Mouse (Mus musculus) myocyte (in vitro differentiated cells): ENCODE data around the gene Shank2. TPM values are rescaled to one million over a fixed set of nuclear protein-coding genes. Genes with fewer than 3 reads are reported as not detected.

Experiments
- H3K27me3 ChIP-seq: one replicate; pipeline ENCODE4 v1.6.1; 2011; ENCODE audit not compliant: control insufficient read depth, insufficient read depth, insufficient read length
- H3K36me3 ChIP-seq: one replicate; pipeline ENCODE4 v1.6.1; 2011; ENCODE audit not compliant: control insufficient read depth, insufficient read depth
- H3K4me2 ChIP-seq: one replicate; pipeline ENCODE4 v1.6.1; 2011; ENCODE audit warnings: low read depth, control low read depth
- H3K4me3 ChIP-seq: one replicate; pipeline ENCODE4 v1.5.1; 2011; ENCODE audit warnings: mild to moderate bottlenecking, control low read depth, moderate library complexity
- H3K79me2 ChIP-seq: one replicate; pipeline ENCODE4 v1.6.1; 2011; ENCODE audit not compliant: control insufficient read depth, insufficient read depth
- H3ac ChIP-seq: one replicate; pipeline ENCODE4 v1.6.1; 2011; ENCODE audit not compliant: control insufficient read depth, insufficient read length
- CEBPB ChIP-seq: IDR thresholded peaks from 2 replicates; pipeline ENCODE4 v1.6.1; 2011; ENCODE audit warnings: mild to moderate bottlenecking, moderate library complexity; ENCODE audit not compliant: poor library complexity, insufficient read depth, severe bottlenecking
- E2F4 ChIP-seq: IDR thresholded peaks from one replicate; pipeline ENCODE4 v1.6.1; 2011; ENCODE audit warnings: mild to moderate bottlenecking, control low read depth, moderate library complexity; ENCODE audit not compliant: insufficient read depth
- MAX ChIP-seq: IDR thresholded peaks from one replicate; pipeline ENCODE4 v1.6.1; 2011; ENCODE audit warnings: low read depth, mild to moderate bottlenecking, control low read depth
- MYOD1 ChIP-seq, 3 experiments: IDR thresholded peaks; one replicate each; pipeline ENCODE4 v1.6.1; 2011; ENCODE audit warnings: control low read depth in 2 of 3, low read depth in 2 of 3, mild to moderate bottlenecking in 2 of 3, moderate library complexity in 1 of 3; ENCODE audit not compliant: insufficient read length in 2 of 3, control insufficient read depth in 1 of 3
- MYOG ChIP-seq, 3 experiments: IDR thresholded peaks; one replicate each; pipeline ENCODE4 v1.6.1; 2011; ENCODE audit warnings: control low read depth in 2 of 3, low read depth in 2 of 3, mild to moderate bottlenecking in 2 of 3; ENCODE audit not compliant: insufficient read length in 2 of 3, control insufficient read depth in 1 of 3, insufficient read depth in 1 of 3
- POLR2A ChIP-seq: IDR thresholded peaks from one replicate; pipeline ENCODE4 v1.6.1; 2011; ENCODE audit warnings: low read depth, mild to moderate bottlenecking, control low read depth, moderate library complexity; ENCODE audit not compliant: insufficient read length
- POLR2AphosphoS2 ChIP-seq: IDR thresholded peaks from one replicate; pipeline ENCODE4 v1.6.1; 2011; ENCODE audit warnings: low read depth, control low read depth; ENCODE audit not compliant: insufficient read length
- REST ChIP-seq: IDR thresholded peaks from one replicate; pipeline ENCODE4 v1.6.1; 2011; ENCODE audit warnings: mild to moderate bottlenecking, control low read depth, moderate library complexity; ENCODE audit not compliant: insufficient read depth, insufficient read length
- SRF ChIP-seq: IDR thresholded peaks from one replicate; pipeline ENCODE4 v1.6.1; 2011; ENCODE audit warnings: low read depth; ENCODE audit not compliant: control insufficient read depth, insufficient read length
- TCF12 ChIP-seq: IDR thresholded peaks from one replicate; pipeline ENCODE4 v1.6.1; 2011; ENCODE audit warnings: mild to moderate bottlenecking, control low read depth; ENCODE audit not compliant: poor library complexity, insufficient read depth, severe bottlenecking
- TCF3 ChIP-seq: IDR thresholded peaks from one replicate; pipeline ENCODE4 v1.6.1; 2011; ENCODE audit warnings: low read depth, control low read depth; ENCODE audit not compliant: insufficient read length
- USF1 ChIP-seq: IDR thresholded peaks from one replicate; pipeline ENCODE4 v1.6.1; 2011; ENCODE audit warnings: low read depth, mild to moderate bottlenecking, control low read depth, moderate library complexity
- polyA plus RNA-seq: library from polyadenylated mRNA; unstranded; fragments of >200 nt; fragmentation: generic; extraction: Trizol; gene quantifications from one replicate; pipeline ENCODE4 v1.2.1, GENCODE M21; 2012; ENCODE audit warnings: missing spikeins

Shank2 gene
- polyA plus RNA-seq, 1 experiment, result 0.07 TPM

- no peak overlapping the region for H3ac ChIP-seq
- no peak overlapping the region for H3K4me3 ChIP-seq
- no peak for TF ChIP-seq MAX
- no peak for TF ChIP-seq USF1
- TF ChIP-seq SRF, result no peak
- TF ChIP-seq POLR2A, result no peak
- TF ChIP-seq MYOD1 (IDR thresholded peaks at IDR 0.05; ENCODE audit: control insufficient read depth in 1 of 3, insufficient read length in 2 of 3, low read depth in 2 of 3), result no peak
- TF ChIP-seq CEBPB, result no peak
- no peak for TF ChIP-seq TCF12
- no peak for TF ChIP-seq REST
- no peak for TF ChIP-seq MYOG (IDR thresholded peaks at IDR 0.05; ENCODE audit: control insufficient read depth in 1 of 3, insufficient read depth in 1 of 3, insufficient read length in 2 of 3, low read depth in 2 of 3)
- no peak for TF ChIP-seq E2F4
- TF ChIP-seq TCF3, result no peak
- no peak for TF ChIP-seq POLR2AphosphoS2
Observed at GRCm38 (mm10) chr7:144173869-144174268, 172.1 kb downstream of the Shank2 start.

GRCm38 (mm10) chr7:144174329-144174728, 172.6 kb downstream of the Shank2 start:
- Histone ChIP-seq H3K79me2 (no peaks in the 10 kb centered on the region), H3K4me3 (no peak overlapping the region), H3K4me2 (no peak overlapping the region), H3ac (no peak overlapping the region), H3K27me3 (peaks cover 62% of the 10 kb centered on the region), H3K36me3 (no peaks in the 10 kb centered on the region)
- TF ChIP-seq USF1 (no peak), POLR2AphosphoS2 (no peak), TCF12 (no peak), MAX (no peak), CEBPB (no peak), SRF (no peak), MYOG (IDR thresholded peaks at IDR 0.05; ENCODE audit: control insufficient read depth in 1 of 3, insufficient read depth in 1 of 3, insufficient read length in 2 of 3, low read depth in 2 of 3) (no peak), POLR2A (no peak), REST (no peak), MYOD1 (IDR thresholded peaks at IDR 0.05; ENCODE audit: control insufficient read depth in 1 of 3, insufficient read length in 2 of 3, low read depth in 2 of 3) (no peak), TCF3 (no peak), E2F4 (no peak)

More at GRCm38 (mm10) chr7:144173869-144174268, 172.1 kb downstream of the Shank2 start:
- Histone ChIP-seq H3K4me2 (no peak overlapping the region), H3K79me2 (no peaks in the 10 kb centered on the region), H3K36me3 (no peaks in the 10 kb centered on the region), H3K27me3 (peaks cover 65% of the 10 kb centered on the region)

- Histone ChIP-seq H3K4me3 (no peak overlapping the region), H3K27me3 (peaks cover 60% of the 10 kb centered on the region), H3ac (no peak overlapping the region), H3K79me2 (no peaks in the 10 kb centered on the region), H3K4me2 (no peak overlapping the region), H3K36me3 (no peaks in the 10 kb centered on the region)
- TF ChIP-seq MYOD1 (IDR thresholded peaks at IDR 0.05; ENCODE audit: control insufficient read depth in 1 of 3, insufficient read length in 2 of 3, low read depth in 2 of 3) (no peak), POLR2A (no peak), USF1 (no peak), POLR2AphosphoS2 (no peak), SRF (no peak), MYOG (IDR thresholded peaks at IDR 0.05; ENCODE audit: control insufficient read depth in 1 of 3, insufficient read depth in 1 of 3, insufficient read length in 2 of 3, low read depth in 2 of 3) (no peak), REST (no peak), TCF3 (no peak), TCF12 (no peak), E2F4 (no peak), CEBPB (no peak), MAX (no peak)
Observed at GRCm38 (mm10) chr7:144175025-144175424, 173.3 kb downstream of the Shank2 start.

- Histone ChIP-seq H3K4me2 (no peak overlapping the region), H3ac (no peak overlapping the region), H3K36me3 (no peaks in the 10 kb centered on the region), H3K27me3 (peaks cover 54% of the 10 kb centered on the region), H3K79me2 (no peaks in the 10 kb centered on the region), H3K4me3 (no peak overlapping the region)
- TF ChIP-seq REST, result no peak
- TF ChIP-seq TCF3, result no peak
- no peak for TF ChIP-seq SRF
- TF ChIP-seq MAX, result no peak
- no peak for TF ChIP-seq POLR2AphosphoS2
- TF ChIP-seq TCF12, result no peak
- no peak for TF ChIP-seq USF1
- TF ChIP-seq CEBPB, result no peak
- no peak for TF ChIP-seq MYOD1 (IDR thresholded peaks at IDR 0.05; ENCODE audit: control insufficient read depth in 1 of 3, insufficient read length in 2 of 3, low read depth in 2 of 3)
- no peak for TF ChIP-seq E2F4
- TF ChIP-seq MYOG (IDR thresholded peaks at IDR 0.05; ENCODE audit: control insufficient read depth in 1 of 3, insufficient read depth in 1 of 3, insufficient read length in 2 of 3, low read depth in 2 of 3), result no peak
- no peak for TF ChIP-seq POLR2A
Observed at GRCm38 (mm10) chr7:144175481-144176233, 173.9 kb downstream of the Shank2 start.
